Mouse (Mus musculus) neural tube, embryonic 15.5 days (tissue): ENCODE measurements around the gene Rnf169. TPM values are rescaled to one million over a fixed set of nuclear protein-coding genes. Genes with fewer than 3 reads are reported as not detected.
A peak's percentile ranks its signal among the peaks of the same experiment; 100 is the strongest.
"Not testable (repeated sequence)": the region's sequence is repeated elsewhere in the genome, so short reads cannot be mapped to it uniquely, and the experiment has no call there.

ENCODE experiments used
- ATAC-seq: fragments of 200-750 bp; cut with Nextera tagmentation; 2 replicates; pipeline ENCODE4 v1.8.0; 2017; ENCODE audit warnings: mild to moderate bottlenecking, moderate TSS enrichment, moderate library complexity; ENCODE audit not compliant: low FRiP score
- H3K27ac ChIP-seq: fragments of 300-500 bp; sonication (generic); replicated peaks from 2 replicates; pipeline ENCODE4 v1.5.1; 2015; ENCODE audit warnings: mild to moderate bottlenecking, inconsistent platforms
- H3K27me3 ChIP-seq: fragments of 300-500 bp; sonication (generic); replicated peaks from 2 replicates; pipeline ENCODE4 v1.6.1; 2015; ENCODE audit warnings: inconsistent platforms
- H3K36me3 ChIP-seq: fragments of 300-500 bp; sonication (generic); 2 replicates; pipeline ENCODE4 v1.6.1; 2015; ENCODE audit warnings: inconsistent platforms
- H3K4me1 ChIP-seq: fragments of 300-500 bp; sonication (generic); 2 replicates; pipeline ENCODE4 v1.6.1; 2015; ENCODE audit warnings: inconsistent platforms
- H3K4me2 ChIP-seq: fragments of 300-500 bp; sonication (generic); 2 replicates; pipeline ENCODE4 v1.6.1; 2015; ENCODE audit warnings: inconsistent platforms, mild to moderate bottlenecking, moderate library complexity
- H3K4me3 ChIP-seq: fragments of 300-500 bp; sonication (generic); replicated peaks from 2 replicates; pipeline ENCODE4 v1.5.1; 2015; ENCODE audit warnings: mild to moderate bottlenecking, inconsistent platforms
- H3K9ac ChIP-seq: fragments of 300-500 bp; sonication (generic); replicated peaks from 2 replicates; pipeline ENCODE4 v1.6.1; 2015; ENCODE audit warnings: mild to moderate bottlenecking, inconsistent platforms
- H3K9me3 ChIP-seq: fragments of 300-500 bp; sonication (generic); replicated peaks from 2 replicates; pipeline ENCODE4 v1.6.1; 2016; ENCODE audit warnings: inconsistent platforms
- WGBS: fragments of 180-500 bp; shearing (Covaris S2); methylation state at CpG from one replicate; pipeline ENCODE4 v1.1.7; 2015; ENCODE audit warnings: mixed read lengths; 5-methylcytosine and 5-hydroxymethylcytosine counted together
- polyA plus RNA-seq: library from polyadenylated mRNA; unstranded; fragments of >200 nt; fragmentation: Nextera tagmentation; extraction: Ambion mirVana; gene quantifications from 2 replicates; pipeline ENCODE4 v1.2.1, GENCODE M21; 2015

The Rnf169 gene
- polyA plus RNA-seq, 1 experiment from 2014 or later = 4.2 TPM

DNA sequence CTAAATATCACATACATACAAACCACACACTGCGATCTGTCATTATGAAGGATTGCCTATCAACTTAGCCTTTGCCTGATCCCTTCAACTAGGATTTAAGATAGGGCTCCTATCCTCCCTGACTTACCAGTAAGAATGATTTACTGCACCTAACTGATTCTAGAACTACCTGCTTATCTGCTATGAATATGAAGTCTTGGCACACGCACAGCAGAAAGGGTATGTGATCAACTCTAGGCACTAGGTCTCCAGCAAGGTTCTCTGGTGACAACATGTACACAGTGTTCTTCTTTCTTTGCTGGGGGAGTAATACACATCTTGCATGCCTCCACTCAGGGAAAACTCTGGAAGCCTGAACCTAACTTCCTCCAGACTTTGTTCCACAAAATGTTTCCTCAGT lies 18.7 kb downstream of the Rnf169 start:
- no peak overlapping the region for H3K4me2 ChIP-seq
- no peaks in the 10 kb centered on the region for H3K9me3 ChIP-seq
- no peak overlapping the region for H3K4me3 ChIP-seq
- H3K27ac ChIP-seq = no peak overlapping the region
- H3K36me3 ChIP-seq = no peaks in the 10 kb centered on the region
- WGBS = 90% methylated on average over 2 of the region's 2 CpGs
- H3K27me3 ChIP-seq = no peaks in the 10 kb centered on the region
- no peak for ATAC-seq
- H3K4me1 ChIP-seq = peaks cover 46% of the 10 kb centered on the region
- no peak overlapping the region for H3K9ac ChIP-seq

DNA sequence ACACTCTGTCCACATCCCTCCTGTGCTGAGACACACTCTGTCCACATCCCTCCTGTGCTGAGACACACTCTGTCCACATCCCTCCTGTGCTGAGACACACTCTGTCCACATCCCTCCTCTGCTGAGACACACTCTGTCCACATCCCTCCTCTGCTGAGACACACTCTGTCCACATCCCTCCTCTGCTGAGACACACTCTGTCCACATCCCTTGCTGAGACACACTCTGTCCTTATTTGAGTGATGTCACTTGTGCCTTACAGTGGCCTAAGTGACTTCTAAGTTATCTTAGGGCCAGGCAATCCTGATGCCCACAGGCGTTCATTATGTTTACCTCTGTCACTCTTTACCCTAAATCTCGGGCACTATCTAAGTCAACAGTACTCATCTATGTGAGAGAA lies 19.7 kb downstream of the Rnf169 start:
- H3K27me3 ChIP-seq, ATAC-seq, H3K27ac ChIP-seq, H3K4me3 ChIP-seq, H3K9ac ChIP-seq, H3K36me3 ChIP-seq, H3K9me3 ChIP-seq, H3K4me2 ChIP-seq: not testable (repeated sequence)
- peaks cover 37% of the 10 kb centered on the region for H3K4me1 ChIP-seq
- WGBS = 84% methylated on average over 2 of the region's 2 CpGs

DNA sequence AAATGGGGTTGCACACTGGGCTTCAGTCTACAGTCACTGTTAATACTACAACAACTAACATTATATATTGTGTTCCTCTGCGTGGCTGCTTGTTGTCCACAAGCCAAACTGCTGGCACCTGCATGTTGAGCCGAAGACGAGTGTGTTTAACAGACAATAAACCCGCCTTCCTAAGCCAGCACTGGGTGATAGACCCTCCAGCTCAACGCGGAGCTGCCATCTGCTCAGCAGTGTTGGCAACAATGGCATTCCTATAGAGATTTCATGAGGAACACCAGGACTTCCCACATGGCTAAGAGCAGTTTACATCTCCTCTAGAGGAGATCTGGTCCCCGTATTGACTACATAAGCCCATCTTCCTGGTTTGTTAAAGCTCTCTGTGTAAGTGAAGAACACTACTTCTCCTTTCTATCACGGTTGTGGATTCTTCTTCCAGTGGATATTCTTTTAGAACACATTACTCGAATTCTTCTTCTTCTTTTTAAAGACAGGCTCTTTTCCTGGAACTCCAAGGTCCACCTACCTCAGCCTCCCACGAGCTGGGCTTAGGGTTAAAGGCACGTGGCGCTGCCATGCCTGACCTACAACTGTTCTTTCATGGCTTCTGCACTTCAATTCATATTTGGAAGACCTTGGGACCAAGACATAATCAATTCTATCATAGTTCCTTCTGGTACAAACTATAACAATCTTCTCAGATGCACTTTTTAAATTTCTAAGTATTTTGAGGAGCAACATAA lies 22.9 kb downstream of the Rnf169 start:
- H3K4me3 ChIP-seq = no peak overlapping the region
- 62% methylated on average over 12 of the region's 12 CpGs for WGBS
- ATAC-seq = no peak
- peaks cover 14% of the 10 kb centered on the region for H3K4me1 ChIP-seq
- H3K9me3 ChIP-seq = no peaks in the 10 kb centered on the region
- H3K27me3 ChIP-seq = no peaks in the 10 kb centered on the region
- H3K9ac ChIP-seq = no peak overlapping the region
- no peaks in the 10 kb centered on the region for H3K36me3 ChIP-seq
- H3K27ac ChIP-seq = peak overlapping the region; percentile 45; the same call in 1 of the 2 replicates
- H3K4me2 ChIP-seq = no peak overlapping the region

DNA sequence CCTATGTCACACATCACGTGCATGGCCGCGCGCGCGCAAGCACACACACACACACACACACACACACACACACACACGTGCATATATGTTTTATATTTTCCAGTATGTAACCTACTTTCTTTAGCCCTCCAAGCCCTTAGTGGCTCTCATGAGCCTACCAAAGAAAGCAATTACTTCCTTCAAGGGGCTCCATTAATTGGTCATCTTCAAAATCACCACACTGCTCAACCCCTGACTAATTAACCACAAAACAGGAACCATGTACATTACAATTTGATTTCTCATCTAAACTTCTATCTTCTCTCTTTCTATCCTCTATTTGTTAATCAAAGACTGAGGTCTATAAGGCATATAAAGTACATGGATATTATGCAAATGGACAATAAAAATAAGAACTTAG lies 24.2 kb downstream of the Rnf169 start:
- H3K4me2 ChIP-seq = no peak overlapping the region
- 97% methylated on average over 7 of the region's 7 CpGs for WGBS
- H3K4me3 ChIP-seq = no peak overlapping the region
- H3K9me3 ChIP-seq = no peaks in the 10 kb centered on the region
- no peak overlapping the region for H3K9ac ChIP-seq
- H3K27me3 ChIP-seq = no peaks in the 10 kb centered on the region
- H3K27ac ChIP-seq = no peak overlapping the region
- H3K36me3 ChIP-seq = no peaks in the 10 kb centered on the region
- ATAC-seq = no peak
- peaks cover 12% of the 10 kb centered on the region for H3K4me1 ChIP-seq

DNA sequence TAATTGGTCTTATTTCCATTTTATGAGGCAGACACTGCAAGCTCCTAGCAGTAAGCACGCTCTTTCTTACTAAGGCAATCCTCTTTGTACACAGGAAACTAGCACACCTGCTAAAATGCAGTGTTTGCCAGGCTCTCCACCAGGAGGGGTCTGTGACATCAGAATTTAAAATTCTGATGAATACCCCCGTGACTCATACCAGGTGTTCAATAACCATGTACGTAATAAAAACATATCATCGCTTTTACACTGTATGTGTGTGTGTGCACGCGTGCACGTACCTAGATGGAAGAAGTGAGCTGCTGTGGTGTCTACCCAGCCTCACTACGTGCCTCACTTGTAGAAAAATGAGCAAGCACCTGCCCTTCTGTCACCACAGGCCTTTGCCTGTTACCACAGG lies 26.0 kb downstream of the Rnf169 start:
- ATAC-seq = no peak
- H3K9ac ChIP-seq = no peak overlapping the region
- peaks cover 10% of the 10 kb centered on the region for H3K4me1 ChIP-seq
- no peak overlapping the region for H3K4me3 ChIP-seq
- 0 out of 2 replicates have a peak, but pooled peaks cover 2% of the 10 kb centered on the region for H3K36me3 ChIP-seq
- no peaks in the 10 kb centered on the region for H3K27me3 ChIP-seq
- no peak overlapping the region for H3K4me2 ChIP-seq
- WGBS = 88% methylated on average over 8 of the region's 8 CpGs
- no peak overlapping the region for H3K27ac ChIP-seq
- H3K9me3 ChIP-seq = no peaks in the 10 kb centered on the region

DNA sequence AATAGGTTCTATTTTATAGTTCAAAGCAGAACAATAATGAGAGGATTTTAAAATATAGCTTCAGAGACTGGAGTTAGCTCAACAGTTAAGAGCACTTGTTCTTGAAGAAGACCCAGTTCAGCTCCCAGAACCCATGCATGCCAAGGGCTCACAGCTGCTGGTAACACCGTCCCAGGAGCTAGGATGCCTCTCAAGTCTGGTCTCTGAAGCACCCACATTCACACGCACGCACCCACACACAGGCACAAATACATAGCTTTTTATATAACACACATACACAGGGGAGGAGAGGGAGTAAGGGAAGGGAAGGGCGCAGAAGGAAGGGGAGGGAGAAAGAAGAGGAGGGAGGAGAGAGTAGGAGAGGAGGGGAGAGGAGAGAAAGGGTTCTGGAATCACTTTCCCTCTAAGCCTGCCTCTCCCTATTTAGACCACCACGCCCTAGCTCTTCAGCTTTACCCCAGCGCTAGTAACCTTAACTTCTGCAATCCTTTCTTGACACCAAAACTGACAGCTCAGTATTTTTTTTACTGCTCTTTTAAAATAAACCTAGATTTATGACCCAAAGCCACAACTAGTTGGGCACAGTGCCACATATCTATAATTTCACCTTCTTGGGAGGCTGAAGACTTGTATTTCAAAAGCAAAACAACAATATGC lies 26.7 kb downstream of the Rnf169 start:
- Histone ChIP-seq H3K27ac (no peak overlapping the region), H3K4me3 (no peak overlapping the region), H3K27me3 (no peaks in the 10 kb centered on the region), H3K4me1 (peaks cover 10% of the 10 kb centered on the region), H3K9ac (no peak overlapping the region), H3K36me3 (0 out of 2 replicates have a peak, but pooled peaks cover 2% of the 10 kb centered on the region), H3K4me2 (no peak overlapping the region), H3K9me3 (no peaks in the 10 kb centered on the region)
- no peak for ATAC-seq
- 89% methylated on average over 6 of the region's 6 CpGs for WGBS

DNA sequence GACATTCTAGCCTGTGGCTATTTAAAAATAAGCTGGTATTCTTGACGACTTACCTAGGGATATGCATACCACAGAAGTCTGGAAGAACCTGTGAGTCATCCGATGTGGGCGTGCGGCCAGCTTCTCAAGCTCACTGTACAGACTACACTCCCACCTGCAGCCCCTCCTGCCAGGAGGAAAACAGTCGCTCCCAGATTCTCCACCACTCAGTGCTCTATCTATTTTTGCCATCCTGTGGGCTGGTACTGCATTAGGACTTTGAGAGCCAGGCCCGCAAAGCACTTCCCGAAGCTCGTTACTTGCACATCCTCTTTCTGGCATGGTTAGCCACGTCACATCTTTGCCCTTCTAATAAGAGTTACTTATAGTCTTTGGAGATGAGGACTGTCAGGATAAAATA lies 32.9 kb downstream of the Rnf169 start:
- H3K27ac ChIP-seq = no peak overlapping the region
- H3K4me3 ChIP-seq = no peak overlapping the region
- H3K36me3 ChIP-seq = peaks cover 45% of the 10 kb centered on the region
- H3K4me2 ChIP-seq = no peak overlapping the region
- no peaks in the 10 kb centered on the region for H3K27me3 ChIP-seq
- WGBS = 89% methylated on average over 9 of the region's 9 CpGs
- H3K4me1 ChIP-seq = no peaks in the 10 kb centered on the region
- no peaks in the 10 kb centered on the region for H3K9me3 ChIP-seq
- ATAC-seq = no peak
- no peak overlapping the region for H3K9ac ChIP-seq

DNA sequence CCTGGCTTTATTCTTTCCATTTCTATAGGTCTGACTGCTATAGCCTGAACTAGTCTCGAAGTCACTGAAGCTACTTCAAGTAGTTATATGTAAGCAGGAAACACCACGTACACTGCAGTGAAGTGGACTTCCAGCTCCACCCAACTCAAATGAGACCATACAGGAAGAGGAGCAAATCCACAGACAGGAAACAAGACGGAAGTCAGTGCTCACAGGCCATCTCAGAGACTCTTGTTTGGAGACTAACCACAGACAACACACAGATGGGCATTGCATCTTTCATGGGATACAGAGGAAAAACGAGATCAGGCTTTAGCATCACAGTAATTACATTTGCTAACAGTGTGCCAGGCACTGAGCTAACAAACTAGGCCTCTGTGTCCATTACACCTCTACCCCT lies 33.9 kb downstream of the Rnf169 start:
- 93% methylated on average over 4 of the region's 4 CpGs for WGBS
- Histone ChIP-seq H3K4me1 (no peaks in the 10 kb centered on the region), H3K9me3 (no peaks in the 10 kb centered on the region), H3K27me3 (no peaks in the 10 kb centered on the region), H3K9ac (no peak overlapping the region), H3K4me2 (no peak overlapping the region), H3K4me3 (no peak overlapping the region), H3K27ac (no peak overlapping the region), H3K36me3 (peaks cover 51% of the 10 kb centered on the region)
- no peak for ATAC-seq

DNA sequence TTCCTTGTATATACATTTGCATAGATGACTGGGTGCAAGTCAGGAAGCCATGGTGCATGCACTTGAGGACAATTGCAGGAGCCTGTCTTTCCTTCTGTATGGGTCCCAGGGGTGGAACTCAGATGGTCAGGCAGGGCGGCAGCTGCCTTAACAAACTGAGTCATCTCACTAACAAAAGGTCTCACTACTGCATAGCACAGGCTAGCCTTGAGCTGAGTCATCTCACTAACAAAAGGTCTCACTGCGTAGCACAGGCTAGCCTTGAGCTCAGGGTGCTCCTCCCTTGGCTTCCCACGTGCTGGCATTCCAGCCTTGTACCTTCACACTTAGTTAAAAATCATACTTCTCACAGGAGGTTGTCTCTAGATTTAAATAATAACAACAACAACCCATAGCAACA lies 34.3 kb downstream of the Rnf169 start:
- H3K9ac ChIP-seq = no peak overlapping the region
- H3K4me2 ChIP-seq = no peak overlapping the region
- no peak overlapping the region for H3K27ac ChIP-seq
- no peak overlapping the region for H3K4me3 ChIP-seq
- no peaks in the 10 kb centered on the region for H3K4me1 ChIP-seq
- ATAC-seq = no peak
- no peaks in the 10 kb centered on the region for H3K9me3 ChIP-seq
- peaks cover 53% of the 10 kb centered on the region for H3K36me3 ChIP-seq
- WGBS = 95% methylated on average over 3 of the region's 3 CpGs
- no peaks in the 10 kb centered on the region for H3K27me3 ChIP-seq

DNA sequence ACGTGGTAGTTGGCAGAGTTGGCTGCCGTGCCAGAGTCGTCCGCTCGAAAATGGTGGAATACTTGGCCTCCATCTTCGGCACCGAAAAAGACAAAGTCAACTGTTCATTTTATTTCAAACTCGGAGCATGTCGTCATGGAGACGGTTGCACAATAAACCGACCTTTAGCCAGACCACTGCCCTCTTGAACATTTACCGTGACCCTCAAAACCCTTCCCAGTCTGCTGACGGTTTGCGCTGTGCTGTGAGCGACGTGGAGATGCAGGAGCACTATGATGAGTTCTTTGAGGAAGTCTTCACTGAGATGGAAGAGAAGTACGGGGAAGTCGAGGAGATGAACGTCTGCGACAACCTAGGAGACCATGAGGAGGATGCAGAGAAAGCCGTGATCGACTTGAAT lies 35.2 kb downstream of the Rnf169 start:
- H3K4me3 ChIP-seq, H3K9ac ChIP-seq, H3K4me2 ChIP-seq, H3K9me3 ChIP-seq, ATAC-seq, H3K27ac ChIP-seq, H3K4me1 ChIP-seq, H3K27me3 ChIP-seq: not testable (repeated sequence)
- 95% methylated on average over 22 of the region's 22 CpGs for WGBS
- H3K36me3 ChIP-seq = peaks cover 62% of the 10 kb centered on the region

DNA sequence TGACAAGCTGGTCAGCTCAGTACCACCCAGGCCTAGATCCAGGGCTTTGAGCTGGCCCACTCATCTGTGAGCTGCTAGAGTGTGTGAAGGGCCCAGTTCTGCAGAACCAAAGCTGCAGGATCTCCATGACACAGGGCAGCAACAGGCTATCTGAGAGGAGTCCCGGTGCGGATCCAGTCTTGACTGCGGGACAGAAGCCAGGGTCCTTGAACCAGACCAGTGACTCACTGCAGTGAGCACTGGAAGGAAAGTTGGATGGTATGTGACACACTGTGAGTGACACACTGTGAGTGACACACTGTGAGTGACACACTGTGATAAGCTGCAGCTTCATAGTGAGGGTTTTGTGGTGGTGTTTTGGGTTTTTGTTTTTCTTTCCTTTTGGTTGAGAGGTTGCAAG lies 35.7 kb downstream of the Rnf169 start:
- Histone ChIP-seq H3K27ac (no peak overlapping the region), H3K27me3 (no peaks in the 10 kb centered on the region), H3K4me2 (no peak overlapping the region), H3K36me3 (peaks cover 64% of the 10 kb centered on the region), H3K9me3 (no peaks in the 10 kb centered on the region), H3K4me3 (no peak overlapping the region), H3K4me1 (no peaks in the 10 kb centered on the region), H3K9ac (no peak overlapping the region)
- WGBS = 97% methylated on average over 3 of the region's 3 CpGs
- ATAC-seq = no peak

DNA sequence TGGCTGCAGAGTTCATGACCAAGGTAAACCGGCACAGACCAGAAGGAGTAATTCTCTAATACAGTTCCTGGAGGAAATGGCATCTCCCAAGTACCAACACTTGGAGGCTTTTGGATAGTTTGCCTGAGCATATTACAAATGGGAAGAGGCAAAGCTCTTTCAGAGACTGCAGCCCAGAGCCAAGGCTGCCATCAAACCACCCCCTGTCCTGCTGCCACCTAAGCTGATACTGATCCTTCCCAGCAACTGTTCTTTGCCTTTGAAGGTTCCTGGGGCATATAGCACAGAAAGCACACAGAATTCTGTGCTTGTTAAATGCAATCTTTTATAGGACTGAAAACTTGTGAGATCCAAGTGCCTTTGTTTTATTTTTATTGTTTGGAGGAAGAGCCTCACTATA lies 39.6 kb downstream of the Rnf169 start:
- Histone ChIP-seq H3K9me3 (no peaks in the 10 kb centered on the region), H3K4me2 (no peak overlapping the region), H3K4me1 (no peaks in the 10 kb centered on the region), H3K4me3 (no peak overlapping the region), H3K27me3 (no peaks in the 10 kb centered on the region), H3K9ac (no peak overlapping the region), H3K27ac (no peak overlapping the region), H3K36me3 (peaks cover 57% of the 10 kb centered on the region)
- WGBS = 100% methylated on average over 1 of the region's 1 CpGs
- no peak for ATAC-seq
